Mouse (Mus musculus): Measurements from ENCODE around the gene Hoxa9.

Gene Hoxa9

DNA sequence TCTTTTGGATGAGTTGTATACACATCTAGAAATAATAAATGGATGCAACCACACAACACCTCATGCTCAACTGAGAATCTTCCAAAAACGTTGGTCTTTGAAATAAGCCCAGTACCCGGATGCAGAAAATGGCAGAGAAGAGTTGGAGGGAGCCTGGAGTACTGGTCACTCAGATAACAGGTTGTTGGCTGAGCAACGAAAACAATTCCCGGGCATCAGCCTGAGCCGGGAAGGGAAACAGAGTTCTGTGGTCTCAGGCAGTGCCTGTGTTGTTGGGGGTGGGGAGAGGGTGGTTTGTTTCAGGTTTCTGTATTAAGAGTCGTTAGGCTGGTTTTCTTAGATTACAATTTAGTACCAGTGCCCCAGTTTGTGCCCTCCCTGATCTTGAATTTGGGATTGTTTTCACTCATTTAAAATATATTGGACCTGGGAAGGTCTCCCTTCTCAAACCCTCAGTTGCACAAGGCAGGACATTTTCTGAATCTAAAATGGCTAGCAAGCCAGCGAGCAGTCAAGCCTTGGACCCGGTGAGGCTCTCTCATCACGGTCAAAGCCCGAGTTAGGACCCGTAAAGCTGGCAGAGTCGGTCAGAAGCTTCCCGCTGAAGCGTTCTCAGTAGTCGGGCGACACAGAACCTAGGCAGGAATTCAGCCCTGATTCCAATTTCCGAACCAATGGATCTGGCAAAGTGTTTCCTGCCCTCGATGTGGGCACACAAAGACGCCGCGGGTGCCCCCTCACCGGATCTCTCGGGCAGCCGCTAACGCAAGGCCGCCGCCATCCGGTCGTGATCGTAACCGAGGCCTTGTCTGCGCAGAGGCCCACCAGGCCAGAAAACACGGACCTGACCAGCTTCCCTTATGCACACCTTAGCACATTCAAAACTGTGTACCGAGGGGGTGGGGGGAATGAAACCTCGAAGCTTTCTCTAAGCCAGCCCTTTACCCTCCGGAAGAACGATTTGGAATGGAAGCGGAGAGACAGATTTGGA, 2.1 kb downstream of the Hoxa9 start:
- DNase-seq (ENCODE audit: low spot score in 2 of 2): no peak

DNA sequence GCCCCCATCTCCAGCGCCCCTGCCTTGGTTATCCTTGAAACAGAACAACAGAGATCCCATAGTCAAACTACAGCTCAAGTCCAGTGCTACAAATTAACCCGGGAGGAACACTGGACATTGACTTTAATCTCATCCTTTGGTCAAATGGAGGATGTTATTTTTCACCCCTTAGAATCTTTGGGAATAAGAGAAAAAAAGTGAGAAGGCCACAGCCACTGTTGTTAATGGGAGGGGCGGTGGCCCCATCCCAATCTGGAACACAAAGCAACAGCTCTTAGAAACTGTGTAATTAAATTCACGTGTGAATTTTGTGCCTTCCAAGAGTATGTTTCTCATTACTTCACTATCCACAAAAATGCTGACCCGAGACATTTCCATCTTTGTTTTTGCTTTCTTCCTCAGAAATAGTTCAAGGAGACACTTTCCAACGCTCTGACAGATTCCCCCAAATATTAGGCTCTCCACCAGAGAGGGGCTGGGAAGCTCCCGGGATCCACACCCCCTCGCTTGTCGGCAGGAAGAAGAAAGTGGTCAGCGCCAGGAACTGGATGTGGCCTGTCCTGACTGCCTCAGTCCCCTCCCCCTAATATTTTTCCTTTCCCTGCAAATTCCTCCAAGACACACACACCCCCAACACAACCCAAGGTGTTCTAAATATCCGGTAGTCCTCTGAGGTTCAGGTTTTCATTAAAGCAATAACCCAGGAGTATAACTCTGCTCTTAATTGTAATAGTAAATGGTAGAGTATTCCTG, 3.2 kb downstream of the Hoxa9 start:
- no peak for DNase-seq (ENCODE audit: low spot score in 2 of 2)

DNA sequence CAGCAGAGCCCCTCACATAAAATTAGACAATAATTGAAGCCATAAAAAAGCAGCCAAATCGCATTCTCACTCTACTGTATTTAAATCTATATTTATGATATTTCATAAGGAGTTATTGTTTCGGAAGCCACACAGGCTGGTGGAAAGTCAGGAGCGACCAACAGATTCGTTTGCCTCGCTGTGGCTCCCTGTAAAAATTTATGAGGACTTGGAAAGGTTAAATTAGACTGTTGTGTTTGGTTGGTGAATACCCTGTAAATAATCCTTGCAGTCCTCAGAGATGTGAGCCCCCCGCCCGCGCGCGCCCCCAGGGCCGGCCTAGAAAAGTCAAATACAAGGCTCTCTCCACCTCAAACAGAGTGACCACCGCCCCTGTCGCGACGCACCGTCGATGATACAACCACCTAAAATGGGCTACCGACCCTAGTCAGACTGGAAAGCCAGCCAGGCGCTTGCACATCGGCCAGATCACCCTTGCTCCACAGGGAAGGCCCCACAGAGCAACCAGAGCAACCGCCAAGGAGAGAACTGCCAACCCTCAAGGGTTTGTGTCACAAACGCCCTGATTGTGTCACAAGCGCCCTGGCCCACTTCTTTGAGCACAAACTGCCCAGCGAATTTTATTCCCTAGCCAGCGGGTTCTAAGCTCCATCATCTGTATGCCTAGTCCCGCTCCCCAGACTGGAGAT, 4.2 kb downstream of the Hoxa9 start:
- no peak for DNase-seq (ENCODE audit: low spot score in 2 of 2)

DNA sequence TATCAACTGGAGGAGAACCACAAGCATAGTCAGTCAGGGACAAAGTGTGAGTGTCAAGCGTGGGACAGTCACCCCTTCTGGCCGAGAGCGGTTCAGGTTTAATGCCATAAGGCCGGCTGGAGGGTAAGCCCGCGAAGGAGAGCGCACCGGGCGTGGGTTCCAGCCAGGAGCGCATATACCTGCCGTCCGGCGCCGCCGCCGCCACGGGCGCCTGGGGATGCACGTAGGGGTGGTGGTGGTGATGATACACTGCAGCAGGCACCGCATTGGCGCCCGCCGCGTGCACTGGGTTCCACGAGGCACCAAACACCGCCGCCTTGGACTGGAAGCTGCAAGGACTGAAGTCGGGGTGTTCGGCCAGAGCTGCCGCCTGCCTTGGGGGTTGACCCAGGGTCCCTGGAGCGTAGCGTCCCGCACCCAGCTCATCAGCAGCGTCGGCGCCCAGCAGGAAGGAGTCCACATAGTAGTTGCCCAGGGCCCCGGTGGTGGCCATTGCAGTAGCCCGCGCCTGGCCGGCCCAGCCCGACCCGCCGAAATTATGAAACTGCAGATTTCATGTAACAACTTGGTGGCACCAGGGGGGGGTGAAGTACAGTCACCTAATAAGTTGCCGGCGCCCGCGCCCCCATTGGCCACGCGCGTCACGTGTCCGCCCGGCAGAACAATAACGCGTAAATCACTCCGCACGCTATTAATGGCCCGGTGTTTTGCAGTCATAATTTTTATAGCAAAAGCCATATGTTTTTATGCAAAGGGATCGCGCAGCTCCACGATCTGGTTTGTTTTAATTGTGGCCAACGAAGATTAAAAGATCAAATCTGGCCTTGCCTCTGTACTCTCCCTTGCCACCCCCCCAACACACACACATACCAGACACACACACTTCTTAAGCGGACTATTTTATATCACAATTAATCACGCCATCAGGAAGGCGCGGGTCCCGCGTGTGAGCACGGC, 5.0 kb downstream of the Hoxa9 start:
- no peak for DNase-seq (ENCODE audit: low spot score in 2 of 2)

DNA sequence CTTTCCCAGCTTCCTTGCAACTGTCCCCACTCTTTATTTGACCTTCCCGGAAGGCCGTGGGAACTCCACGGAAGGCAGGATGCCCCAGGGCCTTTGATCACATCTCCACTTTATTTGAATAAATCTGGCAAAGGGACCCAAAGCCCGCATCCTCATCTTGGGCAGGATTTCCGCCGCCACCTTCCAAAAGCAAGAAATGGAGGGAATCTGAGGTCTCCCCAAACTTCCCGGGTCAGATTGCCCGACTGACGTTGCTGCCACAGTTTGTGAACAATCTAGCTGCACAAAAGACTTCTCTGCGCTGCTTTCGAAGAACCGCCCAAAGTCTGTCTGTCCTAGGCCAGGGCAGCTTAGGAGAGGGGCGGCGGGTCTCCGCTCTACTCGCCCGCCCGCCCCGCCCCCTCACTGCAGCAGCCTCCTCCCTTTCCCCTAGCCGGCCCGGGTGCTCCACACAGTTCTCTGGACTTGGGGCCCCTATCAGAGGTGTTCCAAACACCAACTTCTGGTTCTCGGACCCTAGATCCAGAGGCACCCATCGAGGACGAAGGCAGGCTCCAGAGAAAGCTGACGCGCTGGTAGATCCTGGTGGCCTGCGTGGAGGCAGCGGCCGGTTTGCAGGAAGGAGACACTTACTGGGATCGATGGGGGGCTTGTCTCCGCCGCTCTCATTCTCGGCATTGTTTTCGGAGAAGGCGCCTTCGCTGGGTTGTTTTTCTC, 5.8 kb downstream of the Hoxa9 start:
- no peak for DNase-seq (ENCODE audit: low spot score in 2 of 2)

DNA sequence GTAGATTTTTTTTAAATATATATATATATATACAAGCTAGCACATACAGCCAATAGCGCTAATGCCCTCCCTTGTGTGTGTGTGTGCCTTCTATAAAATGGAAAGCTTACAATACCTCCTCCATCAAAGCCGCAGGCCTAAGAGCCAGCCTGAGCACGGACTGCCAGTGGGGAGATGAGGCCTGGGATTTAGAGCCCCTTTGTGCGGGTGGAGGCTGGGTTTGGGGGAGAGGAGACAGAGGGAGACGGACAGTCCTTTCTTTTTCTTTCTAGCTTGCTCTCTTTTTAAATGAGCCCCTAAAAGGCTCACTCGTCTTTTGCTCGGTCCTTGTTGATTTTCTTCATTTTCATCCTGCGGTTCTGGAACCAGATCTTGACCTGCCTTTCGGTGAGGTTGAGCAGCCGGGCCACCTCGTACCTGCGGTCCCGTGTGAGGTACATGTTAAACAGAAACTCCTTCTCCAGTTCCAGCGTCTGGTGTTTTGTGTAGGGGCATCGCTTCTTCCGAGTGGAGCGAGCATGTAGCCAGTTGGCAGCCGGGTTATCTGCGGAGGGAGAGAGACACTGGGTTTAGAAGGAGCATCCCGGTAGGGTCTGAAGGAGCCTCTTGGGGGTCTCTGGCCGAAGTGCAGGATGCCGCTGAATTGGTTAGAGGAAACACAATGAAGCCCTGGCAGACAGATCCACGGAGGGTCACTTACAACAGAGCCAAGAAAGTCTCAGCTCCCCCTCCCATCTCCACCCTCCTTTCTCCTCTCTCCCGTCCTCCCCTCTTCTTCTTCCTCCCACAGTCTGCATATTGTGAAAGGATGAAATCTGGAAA, 6.7 kb downstream of the Hoxa9 start:
- DNase-seq (ENCODE audit: low spot score in 2 of 2): no peak

DNA sequence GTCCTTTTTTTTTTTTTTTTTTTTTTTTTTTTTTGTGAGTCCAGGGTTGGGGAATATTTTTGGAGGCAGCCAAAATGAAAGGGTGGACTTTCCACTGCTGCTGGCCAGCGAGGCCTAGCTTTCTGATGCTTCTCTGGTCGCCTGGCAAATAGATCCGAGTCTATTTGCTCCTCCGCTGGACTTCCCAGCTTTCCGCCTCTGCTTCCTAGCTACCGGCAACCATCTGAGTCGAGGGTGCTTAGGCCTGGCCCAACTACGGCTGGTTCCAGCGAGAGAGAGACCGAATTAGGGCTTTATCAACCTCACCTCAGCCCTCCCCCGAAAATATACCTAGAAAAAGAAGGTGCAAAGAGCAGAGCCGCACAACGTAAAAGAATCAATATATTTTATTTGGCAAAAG, 8.2 kb downstream of the Hoxa9 start:
- DNase-seq (ENCODE audit: low spot score in 2 of 2): no peak

DNA sequence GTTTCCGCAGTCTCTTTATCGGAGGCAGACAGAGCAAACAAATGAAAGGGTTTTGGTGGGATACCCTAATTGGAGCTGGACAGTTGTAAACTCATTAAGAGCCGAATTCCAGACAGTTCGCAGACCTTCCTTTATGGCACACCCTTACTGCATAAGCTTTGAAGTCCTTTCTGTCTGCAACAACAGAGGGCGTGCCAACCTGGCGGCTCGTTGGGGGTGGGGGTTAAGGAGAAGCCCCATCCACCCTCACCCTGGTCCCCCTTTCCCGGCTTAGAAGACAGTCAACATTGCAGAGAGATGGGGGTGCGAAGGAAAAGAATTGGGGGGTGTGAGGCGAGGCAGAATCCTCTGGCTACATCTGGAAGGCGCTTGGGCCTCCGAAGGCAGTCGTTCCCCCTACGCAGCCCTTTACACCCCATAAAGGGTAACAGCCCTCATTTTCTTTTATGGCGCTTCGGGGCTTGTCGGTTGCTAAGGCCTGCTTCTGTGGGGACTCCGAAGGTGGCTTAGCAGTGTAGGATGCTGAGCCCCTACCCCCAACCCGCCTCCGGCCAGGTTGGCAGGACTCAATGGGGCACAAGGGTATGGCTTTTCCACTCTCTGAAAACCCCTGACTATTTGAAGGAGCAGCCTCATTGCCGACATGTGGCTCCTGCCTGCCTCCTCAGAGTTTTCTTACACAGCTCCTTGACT, 8.8 kb downstream of the Hoxa9 start:
- no peak for DNase-seq (ENCODE audit: low spot score in 2 of 2)

DNA sequence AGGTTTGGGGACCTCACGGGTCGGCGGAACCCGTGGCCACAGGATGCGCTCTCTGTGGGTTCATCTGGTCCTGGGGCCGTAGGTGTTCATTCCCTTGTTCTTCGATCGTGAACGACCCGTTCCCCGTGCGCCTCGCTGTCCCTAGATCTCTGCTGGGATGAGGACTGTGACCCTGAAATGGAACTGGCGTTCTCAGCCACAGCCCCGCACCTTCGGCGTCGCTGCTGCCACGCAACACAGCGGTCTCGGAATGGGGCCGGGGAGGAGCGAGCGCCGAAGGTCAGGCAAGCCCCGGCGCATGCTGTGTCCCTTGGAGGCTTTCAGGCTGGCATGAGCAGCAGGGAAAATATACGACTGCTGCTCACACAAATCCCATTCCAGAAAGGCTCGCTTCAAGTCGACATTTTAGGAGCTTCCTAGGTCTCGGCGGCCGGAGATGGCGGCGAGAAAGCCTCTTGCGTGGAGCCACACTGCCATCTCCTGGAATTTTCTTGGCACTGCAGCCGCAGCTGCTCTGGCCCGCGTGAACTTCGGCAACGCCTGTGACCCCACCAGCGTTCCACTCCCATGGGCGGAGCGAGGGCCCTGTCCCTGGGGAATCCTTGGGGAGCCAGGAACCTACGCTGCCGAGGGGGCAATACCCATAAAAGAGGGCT, 9.4 kb downstream of the Hoxa9 start, which contains the start of gene Hoxa7:
Gene Hoxa7 (minus strand): TSS at position 518 of the 656 bp plus-strand sequence.
- peak; percentile 77 to 90 for DNase-seq (ENCODE audit: low spot score in 2 of 2)

DNA sequence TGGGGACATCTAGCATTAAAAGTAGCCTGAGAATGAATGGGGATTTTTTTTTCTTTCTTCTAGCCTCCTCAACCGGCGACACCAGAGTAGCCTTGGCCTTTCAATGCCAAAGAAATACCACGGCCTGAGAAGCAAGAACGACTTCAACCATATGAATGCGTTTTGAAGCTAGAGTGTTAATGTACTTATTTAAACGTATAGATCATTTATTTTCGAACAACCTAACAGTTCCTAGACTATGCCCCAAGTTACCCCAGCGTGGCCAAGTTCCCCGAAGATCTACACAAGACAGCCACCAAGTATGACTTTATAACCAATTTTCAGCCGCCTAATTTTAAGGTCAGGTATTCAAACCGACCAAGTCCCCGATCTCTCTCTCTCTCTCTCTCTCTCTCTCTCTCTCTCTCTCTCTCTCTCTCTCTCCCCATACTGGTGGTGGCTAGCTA, 10.0 kb downstream of the Hoxa9 start:
- DNase-seq (ENCODE audit: low spot score in 2 of 2): no peak

DNA sequence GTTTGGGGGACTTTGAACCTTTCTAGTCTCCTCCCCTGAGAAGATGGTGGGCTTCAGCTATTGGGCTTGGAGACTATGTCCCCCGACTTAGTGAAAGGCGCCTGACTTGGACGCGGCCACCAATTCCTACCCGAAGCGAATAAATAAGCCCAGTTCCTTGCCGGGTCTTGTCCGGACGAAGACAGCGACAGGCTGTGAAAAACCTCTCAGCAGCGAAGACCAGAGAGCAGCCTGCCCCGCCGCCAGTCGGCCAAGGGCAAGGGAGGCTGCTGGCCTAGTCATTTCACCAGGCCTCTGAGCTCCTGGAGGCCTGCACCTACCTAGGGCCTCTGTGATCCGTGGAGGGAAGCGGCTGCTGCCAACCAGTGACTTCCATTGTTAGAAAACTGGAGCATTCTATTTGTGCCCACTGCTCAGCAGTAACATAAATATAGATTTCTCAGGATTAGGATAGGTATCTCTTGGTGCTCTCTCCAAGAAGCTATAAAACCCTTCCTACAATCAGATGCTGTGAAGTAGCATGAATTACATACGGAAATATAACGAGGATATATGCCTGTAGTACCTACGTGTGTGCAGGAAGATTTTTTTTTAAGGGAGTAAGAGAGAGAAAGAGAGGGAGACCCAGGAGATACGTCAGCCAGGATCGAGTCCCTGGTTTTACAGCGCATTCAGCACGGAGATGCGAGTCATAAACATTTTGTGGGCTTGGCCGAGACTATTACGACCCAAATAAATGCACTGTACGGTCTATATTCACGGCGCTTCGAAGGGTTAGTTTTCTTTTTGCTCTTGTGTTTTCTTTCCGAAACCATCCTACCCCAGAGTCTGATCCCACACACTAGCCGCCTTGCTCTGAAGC, 10.7 kb downstream of the Hoxa9 start:
- DNase-seq (ENCODE audit: low spot score in 2 of 2): no peak

DNA sequence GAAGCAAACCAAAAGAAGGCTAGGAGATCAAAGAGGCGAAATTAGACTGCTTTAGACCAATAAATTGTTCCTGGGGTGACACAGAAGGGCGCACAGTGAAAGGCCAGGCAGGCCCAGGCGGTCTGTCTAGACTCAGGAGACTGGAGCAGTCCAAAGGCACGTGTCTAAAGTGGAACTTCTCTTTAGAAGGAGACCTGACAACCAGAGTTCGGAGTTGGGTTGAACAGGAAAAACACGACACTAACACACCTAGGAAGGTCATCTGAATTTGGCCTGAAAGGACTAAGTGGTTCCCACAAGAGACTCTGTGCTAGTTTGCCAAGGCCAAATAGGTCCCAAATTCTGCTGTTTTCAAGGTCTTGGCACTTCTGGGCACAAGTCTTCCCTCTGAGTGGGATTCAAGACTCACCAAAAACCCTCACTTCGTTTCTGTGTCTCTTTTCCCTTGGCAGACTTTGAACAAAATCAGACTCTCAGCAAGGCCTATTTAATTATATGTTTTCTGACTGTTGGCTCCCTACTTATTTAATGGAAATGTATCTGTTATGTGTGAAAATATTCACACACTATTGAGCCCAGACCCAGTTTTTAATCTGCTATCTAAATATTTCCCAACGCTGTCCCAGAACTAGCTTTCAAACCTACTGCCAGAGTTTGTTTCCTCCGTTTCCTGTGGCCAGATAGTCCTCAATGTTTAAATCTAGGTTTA, 11.5 kb downstream of the Hoxa9 start:
- no peak for DNase-seq (ENCODE audit: low spot score in 2 of 2)

DNA sequence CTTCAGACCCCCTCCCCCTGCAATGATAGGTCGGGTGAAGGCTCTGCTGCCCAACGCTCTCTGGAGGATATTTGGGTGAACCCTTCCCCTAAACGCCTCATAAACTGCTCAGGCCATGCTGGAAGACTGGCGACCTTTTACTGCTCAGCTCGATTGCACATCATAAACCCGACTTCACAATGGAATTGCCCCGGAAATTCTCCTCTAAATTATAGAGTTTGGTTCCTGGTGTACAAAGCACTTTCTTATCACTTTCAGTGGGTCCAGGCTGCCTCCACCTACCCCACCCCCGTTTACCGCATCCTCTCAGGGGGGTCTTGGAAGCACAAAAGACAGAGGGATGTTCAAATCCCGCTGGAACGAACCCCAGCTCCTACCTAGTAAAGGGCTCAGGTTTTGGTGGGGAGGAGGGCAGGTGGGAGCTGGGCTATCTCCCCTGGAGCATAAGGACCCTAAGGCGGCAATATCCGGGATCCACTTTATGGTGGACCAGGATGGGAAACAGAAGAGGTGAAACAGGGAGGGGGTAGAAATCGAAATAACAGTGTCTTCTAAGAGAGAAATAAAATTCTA, 12.2 kb downstream of the Hoxa9 start:
- no peak for DNase-seq (ENCODE audit: low spot score in 2 of 2)

DNA sequence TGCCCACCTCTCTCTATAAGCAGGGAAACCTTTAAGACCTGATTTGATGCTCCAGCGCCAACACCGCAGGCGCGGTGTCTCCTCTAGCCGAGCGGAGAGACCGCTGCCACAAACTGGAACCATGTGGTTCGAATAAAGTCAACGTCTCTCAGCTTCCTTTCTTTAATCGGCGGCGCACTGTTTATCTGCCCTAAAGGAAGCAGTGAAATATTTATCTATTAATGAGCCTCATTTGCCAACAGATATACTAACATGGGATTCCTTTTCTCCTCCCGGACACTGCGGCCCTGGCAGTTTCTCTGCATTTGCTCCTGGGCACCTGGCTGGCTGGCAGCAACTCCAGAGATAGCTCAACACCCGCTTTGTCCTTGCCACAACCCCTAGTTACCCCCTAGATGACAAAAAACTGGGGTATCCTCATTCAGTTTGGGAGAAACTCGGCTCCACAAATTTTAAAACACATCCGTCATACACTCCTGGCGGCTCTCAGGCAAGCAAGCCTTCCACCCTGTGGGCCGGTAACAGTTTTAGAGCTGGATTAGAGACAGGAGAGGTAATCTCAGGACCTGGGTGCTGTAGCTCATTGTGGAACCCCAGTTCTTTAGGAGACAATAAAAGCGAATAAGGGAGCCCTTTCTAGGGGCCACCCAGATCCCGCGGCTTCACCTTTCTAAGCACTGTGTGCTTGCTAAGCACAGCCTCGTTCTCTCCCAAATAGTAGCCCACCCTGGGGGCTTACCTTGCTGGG, 12.8 kb downstream of the Hoxa9 start:
- no peak for DNase-seq (ENCODE audit: low spot score in 2 of 2)

DNA sequence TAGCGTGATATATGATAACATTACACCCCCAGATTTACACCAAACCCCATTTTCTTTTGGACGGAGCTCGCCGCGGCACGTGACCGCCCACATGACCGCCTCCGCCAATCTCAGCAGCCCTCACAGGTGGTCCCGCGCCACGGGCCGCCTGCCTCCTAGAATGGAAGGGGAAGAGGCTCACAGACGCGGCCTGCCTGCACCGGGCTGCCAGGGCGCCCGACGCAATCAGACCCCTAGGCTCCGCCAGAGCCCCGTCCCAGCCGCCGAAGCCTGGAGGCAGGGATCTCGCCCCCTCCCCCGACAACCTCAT, 13.5 kb downstream of the Hoxa9 start:
- DNase-seq (ENCODE audit: low spot score in 2 of 2): no peak
